Mouse (Mus musculus) thymus, postnatal 0 days (tissue): Measurements from ENCODE around the gene Tbx2. TPM values are rescaled to one million over a fixed set of nuclear protein-coding genes. Genes with fewer than 3 reads are reported as not detected.
A peak's percentile ranks its signal among the peaks of the same experiment; 100 is the strongest.

Experiments
- DNase-seq: peaks from one replicate; pipeline ENCODE4 v3.0.0-alpha.2; 2015; ENCODE audit warnings: low spot score
- polyA plus RNA-seq: library from polyadenylated mRNA; unstranded; fragments of >200 nt; fragmentation: Nextera tagmentation; extraction: Ambion mirVana; gene quantifications from 2 replicates; pipeline ENCODE4 v1.2.1, GENCODE M21; 2015

Gene Tbx2
- polyA plus RNA-seq, 1 experiment from 2014 or later: 1.0 TPM

- DNase-seq: no peak
Measured at GRCm38 (mm10) chr11:85840031-85840802, 7.9 kb downstream of the Tbx2 start.

- DNase-seq: no peak
Measured at GRCm38 (mm10) chr11:85840803-85841145, 8.4 kb downstream of the Tbx2 start.

GRCm38 (mm10) chr11:85841211-85841681 is 8.9 kb downstream of the Tbx2 start:
- no peak for DNase-seq

GRCm38 (mm10) chr11:85841980-85842379 is 9.6 kb downstream of the Tbx2 start:
- DNase-seq: peak; percentile 60

GRCm38 (mm10) chr11:85842596-85843346 is 10.4 kb downstream of the Tbx2 start:
- DNase-seq: no peak

- DNase-seq: peak; percentile 64
Measured at GRCm38 (mm10) chr11:85843347-85843692, 11.0 kb downstream of the Tbx2 start.

GRCm38 (mm10) chr11:85844144-85844965 is 12.0 kb downstream of the Tbx2 start:
- DNase-seq: peak; percentile 66

- no peak for DNase-seq
Measured at GRCm38 (mm10) chr11:85844971-85845370, 12.6 kb downstream of the Tbx2 start.

GRCm38 (mm10) chr11:85845921-85846320 is 13.6 kb downstream of the Tbx2 start:
- DNase-seq: no peak

GRCm38 (mm10) chr11:85846509-85846908 is 14.2 kb downstream of the Tbx2 start:
- no peak for DNase-seq

GRCm38 (mm10) chr11:85849037-85849436 is 16.7 kb downstream of the Tbx2 start:
- peak; percentile 76 for DNase-seq

- no peak for DNase-seq
Measured at GRCm38 (mm10) chr11:85850233-85850632, 17.9 kb downstream of the Tbx2 start, which contains the start of gene Gm11444. Gene Gm11444, minus strand, starts transcription at chr11:85850333.

GRCm38 (mm10) chr11:85850758-85851157 is 18.4 kb downstream of the Tbx2 start:
- DNase-seq: no peak

GRCm38 (mm10) chr11:85857997-85858698 is 25.8 kb downstream of the Tbx2 start:
- DNase-seq: no peak

- no peak for DNase-seq
Measured at GRCm38 (mm10) chr11:85864363-85864762, 32.0 kb downstream of the Tbx2 start.

GRCm38 (mm10) chr11:85876059-85876788 is 43.9 kb downstream of the Tbx2 start:
- DNase-seq: no peak

- DNase-seq: no peak
Measured at GRCm38 (mm10) chr11:85884498-85884897, 52.1 kb downstream of the Tbx2 start.

GRCm38 (mm10) chr11:85885665-85886428 is 53.5 kb downstream of the Tbx2 start, which contains the start of gene Tbx4:
Gene Tbx4, plus strand, starts transcription at chr11:85886422.
- DNase-seq: no peak

- DNase-seq: no peak
Measured at GRCm38 (mm10) chr11:85886429-85886785, 54.1 kb downstream of the Tbx2 start.

- DNase-seq: no peak
Measured at GRCm38 (mm10) chr11:85887273-85887672, 54.9 kb downstream of the Tbx2 start.
